Mouse (Mus musculus): Measurements from ENCODE around the gene Tmem178b.

DNA sequence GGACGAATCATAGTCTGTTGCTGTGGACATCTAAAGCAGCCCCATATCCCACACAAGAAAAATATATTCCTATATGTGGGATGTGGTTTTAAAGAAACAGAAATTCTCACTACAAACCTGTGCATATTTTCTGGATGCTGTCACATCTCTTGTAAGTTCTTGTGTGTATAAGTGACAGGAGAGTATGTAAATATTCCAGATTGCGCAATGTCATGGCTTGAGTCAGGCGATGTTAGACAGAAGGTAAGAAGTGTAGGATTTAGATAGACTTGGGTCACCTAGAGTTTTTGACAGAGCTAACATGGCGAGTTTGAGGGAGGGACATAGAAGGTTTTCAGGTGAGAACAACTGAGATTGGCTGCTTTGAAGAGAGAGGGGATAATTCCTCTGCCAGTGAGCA lies 228.7 kb downstream of the Tmem178b start:
- TF ChIP-seq TAL1 (conservative IDR thresholded peaks at IDR 0.05; ENCODE audit: low read depth, low read length) = no peak
- no peak for TF ChIP-seq POLR2AphosphoS5 (IDR thresholded peaks at IDR 0.05; ENCODE audit: insufficient replicate concordance, low read depth, low read length)
